Mouse (Mus musculus) MEL (cell line): ENCODE measurements at regions not wholly inside any gene's neighbourhood (a gene's known extent, or its start where the extent isn't known, plus 50 kb on each side); places are given as distances from the start of the nearest gene placed in this dataset.

Experiments
- DNase-seq: peaks from one replicate; pipeline ENCODE4 v3.0.0; 2011; ENCODE audit warnings: low read depth, low spot score
- H3K27ac ChIP-seq: 2 replicates; pipeline ENCODE4 v1.5.1; 2012; ENCODE audit warnings: low read depth, mild to moderate bottlenecking, control low read depth, low read length, moderate library complexity; ENCODE audit not compliant: control insufficient read depth
- H3K27me3 ChIP-seq, 2 experiments: fragments of 150-350 bp in 1 of 2; sonication (generic) in 1 of 2; 2 replicates each; pipeline ENCODE4 v1.6.1; 2012; ENCODE audit warnings: low read length in 2 of 2, mild to moderate bottlenecking in 2 of 2, improper control_type of control experiment in 1 of 2, moderate library complexity in 1 of 2; ENCODE audit not compliant: insufficient read depth in 2 of 2, control insufficient read depth in 1 of 2
- H3K36me3 ChIP-seq, 2 experiments: 2 replicates each; pipeline ENCODE4 v1.6.1; 2012 to 2014; ENCODE audit warnings: low read length in 2 of 2, improper control_type of control experiment in 1 of 2, inconsistent platforms in 1 of 2, mild to moderate bottlenecking in 1 of 2; ENCODE audit not compliant: insufficient read depth in 2 of 2, control insufficient read depth in 1 of 2
- H3K4me1 ChIP-seq, 2 experiments: fragments of 150-350 bp in 1 of 2; sonication (generic) in 1 of 2; 2 replicates each; pipeline ENCODE4 v1.6.1; 2012; ENCODE audit warnings: low read length in 2 of 2, improper control_type of control experiment in 1 of 2, mild to moderate bottlenecking in 1 of 2; ENCODE audit not compliant: insufficient read depth in 2 of 2, control insufficient read depth in 1 of 2
- H3K4me3 ChIP-seq, 2 experiments: fragments of 150-350 bp in 1 of 2; sonication (generic) in 1 of 2; 2 replicates each; pipeline ENCODE4 v1.5.1; 2012; ENCODE audit warnings: low read depth in 2 of 2, low read length in 2 of 2, mild to moderate bottlenecking in 2 of 2, moderate library complexity in 2 of 2, control low read depth in 1 of 2, improper control_type of control experiment in 1 of 2; ENCODE audit not compliant: control insufficient read depth in 1 of 2, insufficient read depth in 1 of 2
- H3K79me2 ChIP-seq: 2 replicates; pipeline ENCODE4 v1.6.1; 2012; ENCODE audit warnings: mild to moderate bottlenecking, low read length, moderate library complexity; ENCODE audit not compliant: control insufficient read depth, poor library complexity, insufficient read depth
- H3K9ac ChIP-seq: 2 replicates; pipeline ENCODE4 v1.6.1; 2012; ENCODE audit warnings: low read depth, mild to moderate bottlenecking, control low read depth, low read length, moderate library complexity; ENCODE audit not compliant: control insufficient read depth, poor library complexity, severe bottlenecking
- H3K9me3 ChIP-seq: fragments of 150-350 bp; sonication (generic); replicated peaks from 2 replicates; pipeline ENCODE4 v1.6.1; 2012; ENCODE audit warnings: mild to moderate bottlenecking, low read length, improper control_type of control experiment, moderate library complexity; ENCODE audit not compliant: insufficient read depth
- BHLHE40 ChIP-seq: IDR thresholded peaks from 2 replicates; pipeline ENCODE4 v1.6.1; 2012; ENCODE audit warnings: low read depth, mild to moderate bottlenecking, inconsistent platforms, low read length, improper control_type of control experiment, borderline replicate concordance
- CHD1 ChIP-seq: IDR thresholded peaks from 2 replicates; pipeline ENCODE4 v1.6.1; 2012; ENCODE audit warnings: low read depth, mild to moderate bottlenecking, inconsistent platforms, low read length, improper control_type of control experiment
- CHD2 ChIP-seq: IDR thresholded peaks from 2 replicates; pipeline ENCODE4 v1.6.1; 2011; ENCODE audit warnings: low read length, improper control_type of control experiment
- CTCF ChIP-seq, 3 experiments: IDR thresholded peaks in 2 of 3; conservative IDR thresholded peaks in 1 of 3; 2 replicates each; pipeline ENCODE4 v1.5.1; 2011 to 2012; ENCODE audit warnings: low read length in 3 of 3, low read depth in 2 of 3, mild to moderate bottlenecking in 2 of 3, improper control_type of control experiment in 1 of 3, inconsistent platforms in 1 of 3, mixed read lengths in 1 of 3, moderate library complexity in 1 of 3; ENCODE audit not compliant: control insufficient read depth in 1 of 3, insufficient read depth in 1 of 3, poor library complexity in 1 of 3, severe bottlenecking in 1 of 3
- E2F4 ChIP-seq: IDR thresholded peaks from 2 replicates; pipeline ENCODE4 v1.6.1; 2011; ENCODE audit warnings: low read depth, low read length, improper control_type of control experiment, borderline replicate concordance
- ELF1 ChIP-seq: IDR thresholded peaks from 2 replicates; pipeline ENCODE4 v1.6.1; 2014; ENCODE audit warnings: low read depth, mild to moderate bottlenecking, inconsistent platforms, low read length, improper control_type of control experiment, moderate library complexity
- ETS1 ChIP-seq: IDR thresholded peaks from 2 replicates; pipeline ENCODE4 v1.6.1; 2012; ENCODE audit warnings: low read depth, mild to moderate bottlenecking, inconsistent platforms, low read length, improper control_type of control experiment, moderate library complexity
- GABPA ChIP-seq: IDR thresholded peaks from 2 replicates; pipeline ENCODE4 v1.6.1; 2012; ENCODE audit warnings: low read depth, mild to moderate bottlenecking, inconsistent platforms, low read length, improper control_type of control experiment, moderate library complexity
- GATA1 ChIP-seq: IDR thresholded peaks from 2 replicates; pipeline ENCODE4 v1.6.1; 2011; ENCODE audit warnings: low read depth, low read length, improper control_type of control experiment
- HCFC1 ChIP-seq: IDR thresholded peaks from 2 replicates; pipeline ENCODE4 v1.6.1; 2012; ENCODE audit warnings: low read depth, mild to moderate bottlenecking, inconsistent platforms, low read length, improper control_type of control experiment, moderate library complexity
- KAT2A ChIP-seq: conservative IDR thresholded peaks from 2 replicates; pipeline ENCODE4 v1.6.1; 2012; ENCODE audit warnings: low read depth, low read length, improper control_type of control experiment, inconsistent platforms
- MAX ChIP-seq: IDR thresholded peaks from 2 replicates; pipeline ENCODE4 v1.6.1; 2011; ENCODE audit warnings: low read length, improper control_type of control experiment
- MXI1 ChIP-seq: IDR thresholded peaks from 2 replicates; pipeline ENCODE4 v1.6.1; 2011; ENCODE audit warnings: mild to moderate bottlenecking, low read depth, low read length, improper control_type of control experiment
- SMC3 ChIP-seq: IDR thresholded peaks from 2 replicates; pipeline ENCODE4 v1.6.1; 2011; ENCODE audit warnings: low read depth, low read length, improper control_type of control experiment
- TBP ChIP-seq: IDR thresholded peaks from 2 replicates; pipeline ENCODE4 v1.8.0; 2011; ENCODE audit warnings: low read depth, low read length, improper control_type of control experiment
- TCF12 ChIP-seq: IDR thresholded peaks from 2 replicates; pipeline ENCODE4 v1.6.1; 2014; ENCODE audit warnings: low read depth, mild to moderate bottlenecking, inconsistent platforms, low read length, improper control_type of control experiment, moderate library complexity
- USF1 ChIP-seq: IDR thresholded peaks from 2 replicates; pipeline ENCODE4 v1.6.1; 2014; ENCODE audit warnings: low read depth, mild to moderate bottlenecking, inconsistent platforms, low read length, improper control_type of control experiment, moderate library complexity
- ZKSCAN1 ChIP-seq: IDR thresholded peaks from 2 replicates; pipeline ENCODE4 v1.6.1; 2012; ENCODE audit warnings: low read depth, mild to moderate bottlenecking, inconsistent platforms, low read length, improper control_type of control experiment, moderate library complexity
- ZMIZ1 ChIP-seq: IDR thresholded peaks from 2 replicates; pipeline ENCODE4 v1.6.1; 2012; ENCODE audit warnings: low read depth, mild to moderate bottlenecking, inconsistent platforms, low read length, improper control_type of control experiment, moderate library complexity

- Histone ChIP-seq H3K79me2 (no peaks in the 10 kb centered on the region), H3K4me3 (no peak overlapping the region), H3K36me3 (no peaks in the 10 kb centered on the region), H3K27ac (no peak overlapping the region), H3K4me1 (no peaks in the 10 kb centered on the region), H3K9ac (no peak overlapping the region), H3K9me3 (no peaks in the 10 kb centered on the region), H3K27me3 (no peaks in the 10 kb centered on the region)
- no peak for DNase-seq
- no peak for TF ChIP-seq BHLHE40
- TF ChIP-seq HCFC1, result no peak
- no peak for TF ChIP-seq CHD2
- TF ChIP-seq MAX, result no peak
- TF ChIP-seq MXI1, result no peak
- TF ChIP-seq SMC3, result no peak
- no peak for TF ChIP-seq ETS1
- no peak for TF ChIP-seq TCF12
- TF ChIP-seq ZMIZ1, result no peak
- TF ChIP-seq ELF1, result no peak
- no peak for TF ChIP-seq TBP
- TF ChIP-seq USF1, result no peak
- no peak for TF ChIP-seq GATA1
Measured at GRCm38 (mm10) chr12:25513679-25514078, 416.7 kb upstream of the Id2 start.

GRCm38 (mm10) chr12:25509666-25510065 lies 412.7 kb upstream of the Id2 start:
- Histone ChIP-seq H3K4me1 (no peaks in the 10 kb centered on the region), H3K27me3 (no peaks in the 10 kb centered on the region), H3K27ac (no peak overlapping the region), H3K36me3 (no peaks in the 10 kb centered on the region), H3K9me3 (no peaks in the 10 kb centered on the region), H3K9ac (no peak overlapping the region), H3K4me3 (no peak overlapping the region)
- DNase-seq, result no peak
- TF ChIP-seq KAT2A, result no peak
- no peak for TF ChIP-seq E2F4
- TF ChIP-seq CTCF (IDR thresholded peaks at IDR 0.05 in 2 of 3, conservative IDR thresholded peaks at IDR 0.05 in 1 of 3; ENCODE audit: control insufficient read depth in 1 of 3, insufficient read depth in 1 of 3, low read depth in 2 of 3, low read length in 3 of 3, poor library complexity in 1 of 3, severe bottlenecking in 1 of 3), result no peak
- TF ChIP-seq CHD1, result no peak
- TF ChIP-seq ZKSCAN1, result no peak
- TF ChIP-seq GABPA, result no peak
- TF ChIP-seq, all 39 proteins: peak for 0
- H3K79me2 ChIP-seq, result no peaks in the 10 kb centered on the region
